Mouse (Mus musculus): ENCODE data around the gene Serping1. TPM values are rescaled to one million over a fixed set of nuclear protein-coding genes. Genes with fewer than 3 reads are reported as not detected.

Gene Serping1
- polyA plus RNA-seq, 1 experiment = 93.7 TPM

DNA sequence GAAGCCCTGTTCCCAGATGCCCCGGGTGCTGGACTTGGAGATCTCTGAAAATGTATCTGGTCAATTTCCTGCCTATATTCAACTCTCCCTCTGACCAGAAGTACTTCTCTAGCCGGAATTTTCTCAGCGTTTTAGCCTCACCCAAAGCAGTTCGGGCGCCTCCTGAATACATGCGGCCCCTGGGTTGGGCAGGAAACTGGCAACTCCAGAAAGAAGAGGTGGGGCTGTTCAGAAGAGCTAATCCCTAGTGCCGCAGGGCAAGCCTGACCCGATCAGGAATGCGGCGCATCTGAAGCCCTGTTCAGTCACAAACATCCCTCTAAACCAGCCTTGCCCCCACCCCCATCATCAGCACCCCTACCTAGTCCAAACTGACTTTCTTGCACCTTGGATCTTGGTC, 31.1 kb downstream of the Serping1 start:
- peak overlapping the region; percentile 55; the same call in 1 of the 2 replicates for H3K4me3 ChIP-seq (ENCODE audit: control insufficient read depth, insufficient read depth, low read length)
- no peak overlapping the region for H3K27ac ChIP-seq (ENCODE audit: control insufficient read depth, insufficient read depth, low read length)
- TF ChIP-seq CTCF (IDR thresholded peaks at IDR 0.05; ENCODE audit: borderline replicate concordance, control insufficient read depth, extremely low read depth, insufficient read depth, low read length, poor library complexity) = no peak
- no peak for TF ChIP-seq POLR2A (IDR thresholded peaks at IDR 0.05; ENCODE audit: control insufficient read depth, extremely low read depth, insufficient read depth, low read length, poor library complexity)
- H3K27me3 ChIP-seq (ENCODE audit: control insufficient read depth, insufficient read depth, low read length) = peaks cover 15% of the 10 kb centered on the region
- no peak for DNase-seq
- no peaks in the 10 kb centered on the region for H3K36me3 ChIP-seq (ENCODE audit: control insufficient read depth, insufficient read depth, low read length)
- 44% methylated on average over 10 of the region's 10 CpGs for WGBS
- H3K4me1 ChIP-seq (replicated peaks; ENCODE audit: control insufficient read depth, insufficient read depth, low read length) = peaks cover 17% of the 10 kb centered on the region

DNA sequence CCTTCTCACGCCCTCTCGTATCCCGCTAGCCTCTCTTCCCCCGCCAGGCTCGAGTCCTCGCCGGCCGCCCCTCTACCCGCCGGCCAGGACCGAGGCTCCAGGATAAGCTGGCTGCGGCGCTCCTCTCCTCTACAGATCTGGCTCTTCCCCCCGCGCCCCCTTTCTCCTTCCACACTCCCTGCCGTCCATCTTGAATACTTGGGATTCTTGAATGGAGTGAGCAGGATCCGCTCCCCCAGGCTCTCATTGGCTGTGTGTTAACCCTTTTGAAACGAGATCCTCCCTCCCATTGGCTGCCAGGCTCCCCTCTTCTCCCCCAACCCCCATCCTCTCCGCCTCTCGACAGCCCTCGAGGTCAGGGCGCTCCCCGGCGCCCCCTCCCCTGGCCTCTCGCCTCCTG, 31.7 kb downstream of the Serping1 start, which contains the start of gene Gm19426:
Gene Gm19426, minus strand, starts transcription at position 95 of the 400 bp plus-strand sequence.
- Histone ChIP-seq H3K27ac (ENCODE audit: control insufficient read depth, insufficient read depth, low read length) (no peak within 1 kb of the TSS), H3K27me3 (ENCODE audit: control insufficient read depth, insufficient read depth, low read length) (peaks cover 15% of the 10 kb centered on the region), H3K4me3 (ENCODE audit: control insufficient read depth, insufficient read depth, low read length) (peak within 1 kb of the TSS; percentile 55), H3K4me1 (replicated peaks; ENCODE audit: control insufficient read depth, insufficient read depth, low read length) (peaks cover 17% of the 10 kb centered on the region), H3K36me3 (ENCODE audit: control insufficient read depth, insufficient read depth, low read length) (no peaks in the 10 kb centered on the region)
- peak; percentile 19 for DNase-seq
- TF ChIP-seq CTCF (IDR thresholded peaks at IDR 0.05; ENCODE audit: borderline replicate concordance, control insufficient read depth, extremely low read depth, insufficient read depth, low read length, poor library complexity) = no peak
- no peak for TF ChIP-seq POLR2A (IDR thresholded peaks at IDR 0.05; ENCODE audit: control insufficient read depth, extremely low read depth, insufficient read depth, low read length, poor library complexity)
- WGBS = 4% methylated on average over 25 of the region's 25 CpGs

DNA sequence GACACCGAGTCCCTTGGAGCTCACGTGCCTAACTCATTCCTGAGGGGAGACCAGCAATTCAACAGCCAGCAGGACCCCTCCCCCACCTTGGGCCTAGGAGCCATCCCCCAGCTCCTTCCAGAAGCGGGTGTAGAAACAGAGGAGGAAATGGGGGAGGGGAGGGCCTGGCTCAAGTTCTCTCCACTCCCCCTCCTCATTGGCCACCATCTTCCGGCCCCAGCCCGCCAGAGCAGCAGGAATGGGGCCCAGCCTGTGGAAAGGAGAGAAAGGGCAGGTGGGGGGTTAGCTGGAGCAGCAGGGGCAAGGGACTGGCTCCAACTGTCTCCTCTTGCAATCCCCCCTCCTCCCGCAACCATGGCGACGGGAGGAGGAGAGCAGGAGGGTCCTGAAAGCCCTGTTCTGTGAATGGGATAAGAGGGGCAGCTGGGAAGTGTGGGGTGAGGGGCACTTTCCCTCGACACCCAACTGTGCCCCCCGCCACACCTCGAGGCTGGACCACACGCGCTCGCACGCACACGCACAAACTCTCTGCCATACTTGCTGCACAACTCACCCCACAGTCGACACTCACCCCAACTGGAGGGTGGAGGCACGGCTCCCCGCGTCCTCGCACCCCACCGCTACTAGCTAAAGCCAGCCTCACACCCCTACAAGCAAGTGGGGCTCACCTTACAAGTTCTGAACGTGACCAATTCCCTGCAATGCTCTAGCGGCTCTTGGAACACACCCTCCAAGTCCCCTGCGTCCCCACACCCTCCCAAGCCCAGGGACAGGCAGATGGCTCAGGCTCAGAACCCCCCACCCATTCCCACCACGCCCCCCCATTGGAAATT, 32.6 kb downstream of the Serping1 start:
- peak overlapping the region; percentile 55 for H3K4me3 ChIP-seq (ENCODE audit: control insufficient read depth, insufficient read depth, low read length)
- no peak for TF ChIP-seq CTCF (IDR thresholded peaks at IDR 0.05; ENCODE audit: borderline replicate concordance, control insufficient read depth, extremely low read depth, insufficient read depth, low read length, poor library complexity)
- no peak for TF ChIP-seq POLR2A (IDR thresholded peaks at IDR 0.05; ENCODE audit: control insufficient read depth, extremely low read depth, insufficient read depth, low read length, poor library complexity)
- H3K36me3 ChIP-seq (ENCODE audit: control insufficient read depth, insufficient read depth, low read length) = no peaks in the 10 kb centered on the region
- WGBS = 28% methylated on average over 26 of the region's 26 CpGs
- H3K27ac ChIP-seq (ENCODE audit: control insufficient read depth, insufficient read depth, low read length) = no peak overlapping the region
- peaks cover 17% of the 10 kb centered on the region for H3K4me1 ChIP-seq (replicated peaks; ENCODE audit: control insufficient read depth, insufficient read depth, low read length)
- peaks cover 17% of the 10 kb centered on the region for H3K27me3 ChIP-seq (ENCODE audit: control insufficient read depth, insufficient read depth, low read length)
- no peak for DNase-seq

DNA sequence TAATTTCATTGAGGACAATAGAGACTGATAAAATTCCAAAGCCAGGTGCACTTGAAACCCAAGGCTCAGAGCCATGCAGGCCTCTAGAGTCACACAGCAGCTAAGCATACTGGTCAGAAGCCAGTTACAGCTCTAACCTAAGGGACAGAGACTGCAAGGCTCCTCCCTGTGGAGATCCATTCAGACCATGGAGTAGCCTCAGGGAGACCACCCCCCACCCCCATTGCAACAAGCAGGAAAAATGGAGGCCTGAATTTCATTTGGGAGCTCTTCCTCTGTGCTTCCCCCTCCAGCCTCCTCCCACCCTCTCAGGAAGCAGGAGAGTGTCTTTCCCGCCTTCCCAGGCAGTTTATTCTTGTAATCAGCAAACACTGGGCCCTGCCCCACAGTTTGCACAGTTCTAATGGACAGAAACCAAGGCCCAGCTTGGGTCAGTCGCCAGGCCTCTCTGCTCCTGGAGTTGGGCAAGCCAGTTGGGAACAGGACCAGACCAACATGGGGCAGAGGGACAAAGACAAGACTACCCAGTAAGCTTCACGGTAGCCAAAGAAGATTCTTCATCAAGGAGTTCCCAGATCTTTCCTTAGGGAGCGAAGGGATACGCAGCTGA, 33.3 kb downstream of the Serping1 start:
- WGBS = 85% methylated on average over 5 of the region's 5 CpGs
- no peak overlapping the region for H3K27ac ChIP-seq (ENCODE audit: control insufficient read depth, insufficient read depth, low read length)
- TF ChIP-seq CTCF (IDR thresholded peaks at IDR 0.05; ENCODE audit: borderline replicate concordance, control insufficient read depth, extremely low read depth, insufficient read depth, low read length, poor library complexity) = no peak
- TF ChIP-seq POLR2A (IDR thresholded peaks at IDR 0.05; ENCODE audit: control insufficient read depth, extremely low read depth, insufficient read depth, low read length, poor library complexity) = no peak
- peaks cover 17% of the 10 kb centered on the region for H3K4me1 ChIP-seq (replicated peaks; ENCODE audit: control insufficient read depth, insufficient read depth, low read length)
- peaks cover 21% of the 10 kb centered on the region for H3K27me3 ChIP-seq (ENCODE audit: control insufficient read depth, insufficient read depth, low read length)
- no peaks in the 10 kb centered on the region for H3K36me3 ChIP-seq (ENCODE audit: control insufficient read depth, insufficient read depth, low read length)
- DNase-seq = no peak
- H3K4me3 ChIP-seq (ENCODE audit: control insufficient read depth, insufficient read depth, low read length) = no peak overlapping the region

DNA sequence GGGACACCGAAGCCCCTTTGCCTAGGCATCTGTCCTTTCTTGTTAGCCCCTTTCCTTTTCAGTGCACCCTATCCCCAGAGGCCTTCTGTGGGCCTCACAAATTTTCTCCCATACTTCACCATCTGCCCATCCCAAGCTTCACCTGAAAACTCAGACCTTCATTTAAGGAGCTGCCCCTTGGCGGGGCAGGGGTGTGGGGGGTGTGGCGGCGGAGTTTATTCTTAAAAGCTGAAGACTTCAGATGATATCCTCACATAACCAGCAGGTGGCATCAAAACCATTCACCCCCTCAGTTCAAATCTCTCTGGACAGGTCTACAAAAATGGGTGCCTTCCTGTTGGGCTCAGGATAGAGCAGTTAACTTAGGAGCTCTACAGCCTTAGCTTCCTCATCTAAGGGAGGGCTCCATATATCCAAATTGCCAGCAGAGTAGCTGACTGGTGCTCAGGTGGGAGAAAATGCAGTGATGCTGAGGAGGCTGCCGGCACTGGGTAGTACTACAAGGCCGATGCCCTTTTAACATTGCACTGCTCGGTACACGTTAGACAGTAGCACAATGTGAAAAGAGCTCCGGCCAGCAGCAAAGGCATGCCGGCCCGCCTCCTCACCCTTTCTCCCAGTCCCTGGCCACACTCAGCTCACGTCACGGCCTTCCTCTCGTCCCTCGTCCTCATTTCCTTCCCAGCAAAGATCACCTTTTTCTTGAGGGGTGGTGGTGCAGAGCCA, 34.5 kb downstream of the Serping1 start:
- peaks cover 17% of the 10 kb centered on the region for H3K4me1 ChIP-seq (replicated peaks; ENCODE audit: control insufficient read depth, insufficient read depth, low read length)
- WGBS = 88% methylated on average over 15 of the region's 15 CpGs
- H3K36me3 ChIP-seq (ENCODE audit: control insufficient read depth, insufficient read depth, low read length) = no peaks in the 10 kb centered on the region
- DNase-seq = no peak
- no peak overlapping the region for H3K4me3 ChIP-seq (ENCODE audit: control insufficient read depth, insufficient read depth, low read length)
- TF ChIP-seq CTCF (IDR thresholded peaks at IDR 0.05; ENCODE audit: borderline replicate concordance, control insufficient read depth, extremely low read depth, insufficient read depth, low read length, poor library complexity) = no peak
- no peak for TF ChIP-seq POLR2A (IDR thresholded peaks at IDR 0.05; ENCODE audit: control insufficient read depth, extremely low read depth, insufficient read depth, low read length, poor library complexity)
- H3K27me3 ChIP-seq (ENCODE audit: control insufficient read depth, insufficient read depth, low read length) = peaks cover 26% of the 10 kb centered on the region
- H3K27ac ChIP-seq (ENCODE audit: control insufficient read depth, insufficient read depth, low read length) = no peak overlapping the region

DNA sequence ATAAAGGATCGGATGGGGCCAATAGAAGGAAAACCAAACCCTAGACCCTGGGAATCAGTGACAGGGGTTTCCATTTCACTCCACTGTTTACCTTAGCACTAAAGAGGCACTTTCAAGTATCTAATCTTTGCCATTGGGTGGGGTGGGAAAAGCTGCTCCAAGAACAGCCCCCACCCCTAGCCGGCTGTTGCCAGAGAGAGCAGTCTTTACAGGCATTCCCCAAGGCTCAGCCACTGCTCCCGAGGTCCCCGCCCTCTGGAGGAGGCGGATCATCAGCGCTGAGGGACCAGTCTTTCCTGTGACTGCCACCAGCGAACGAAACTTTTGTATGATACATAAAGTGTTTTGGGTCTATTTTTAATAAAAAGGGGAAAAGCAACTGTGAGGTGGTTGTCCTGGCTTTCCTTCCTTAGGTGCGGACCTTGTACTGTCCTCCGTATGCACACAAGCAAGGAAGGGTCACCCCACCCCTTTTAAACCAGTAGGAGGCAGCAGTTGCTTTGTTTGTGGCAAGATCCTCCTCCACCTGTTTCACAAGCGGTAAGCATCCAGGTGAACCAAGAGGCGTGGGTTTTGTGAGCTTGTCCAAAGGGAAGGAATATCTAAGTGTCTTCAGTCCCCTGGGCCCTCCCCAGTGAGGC, 36.9 kb downstream of the Serping1 start:
- Histone ChIP-seq H3K36me3 (ENCODE audit: control insufficient read depth, insufficient read depth, low read length) (no peaks in the 10 kb centered on the region), H3K4me3 (ENCODE audit: control insufficient read depth, insufficient read depth, low read length) (no peak overlapping the region), H3K4me1 (replicated peaks; ENCODE audit: control insufficient read depth, insufficient read depth, low read length) (peaks cover 11% of the 10 kb centered on the region), H3K27ac (ENCODE audit: control insufficient read depth, insufficient read depth, low read length) (no peak overlapping the region), H3K27me3 (ENCODE audit: control insufficient read depth, insufficient read depth, low read length) (peaks cover 18% of the 10 kb centered on the region; the same call in 1 of the 2 replicates)
- WGBS = 27% methylated on average over 12 of the region's 12 CpGs
- no peak for TF ChIP-seq POLR2A (IDR thresholded peaks at IDR 0.05; ENCODE audit: control insufficient read depth, extremely low read depth, insufficient read depth, low read length, poor library complexity)
- no peak for DNase-seq

Measured in thymus, adult 2 months (tissue).